Mouse (Mus musculus): ENCODE results near the gene Naxd.
"Not testable (repeated sequence)": the region's sequence is repeated elsewhere in the genome, so short reads cannot be mapped to it uniquely, and the experiment has no call there.

Naxd gene

GRCm38 (mm10) chr8:11471309-11471708, 26.0 kb upstream of the Naxd start:
- no peak for DNase-seq (ENCODE audit: low read depth, low spot score)

- DNase-seq (ENCODE audit: low read depth, low spot score), result no peak
Observed at GRCm38 (mm10) chr8:11473072-11473471, 24.2 kb upstream of the Naxd start.

GRCm38 (mm10) chr8:11475397-11475796, 21.9 kb upstream of the Naxd start:
- no peak for DNase-seq (ENCODE audit: low read depth, low spot score)

GRCm38 (mm10) chr8:11475876-11476275, 21.4 kb upstream of the Naxd start:
- no peak for DNase-seq (ENCODE audit: low read depth, low spot score)

GRCm38 (mm10) chr8:11476338-11477177, 20.7 kb upstream of the Naxd start:
- peak; percentile 45 for DNase-seq (ENCODE audit: low read depth, low spot score)

- no peak for DNase-seq (ENCODE audit: low read depth, low spot score)
Observed at GRCm38 (mm10) chr8:11477178-11477553, 20.1 kb upstream of the Naxd start.

GRCm38 (mm10) chr8:11477811-11478761, 19.2 kb upstream of the Naxd start, which contains the start of gene Rab20:
Rab20 (minus strand) TSS chr8:11478710.
- no peak for DNase-seq (ENCODE audit: low read depth, low spot score)

GRCm38 (mm10) chr8:11478807-11479527, 18.3 kb upstream of the Naxd start:
- no peak for DNase-seq (ENCODE audit: low read depth, low spot score)

- DNase-seq (ENCODE audit: low read depth, low spot score), result no peak
Observed at GRCm38 (mm10) chr8:11479591-11479990, 17.7 kb upstream of the Naxd start.

- DNase-seq (ENCODE audit: low read depth, low spot score), result no peak
Observed at GRCm38 (mm10) chr8:11481876-11482275, 15.4 kb upstream of the Naxd start.

GRCm38 (mm10) chr8:11482537-11482936, 14.8 kb upstream of the Naxd start:
- DNase-seq (ENCODE audit: low read depth, low spot score), result no peak

- peak; percentile 78 for DNase-seq (ENCODE audit: low read depth, low spot score)
Observed at GRCm38 (mm10) chr8:11486142-11486541, 11.2 kb upstream of the Naxd start.

GRCm38 (mm10) chr8:11487229-11487628, 10.1 kb upstream of the Naxd start:
- no peak for DNase-seq (ENCODE audit: low read depth, low spot score)

GRCm38 (mm10) chr8:11492340-11492739, 5.0 kb upstream of the Naxd start:
- not testable (repeated sequence) for DNase-seq (ENCODE audit: low read depth, low spot score)

- no peak for DNase-seq (ENCODE audit: low read depth, low spot score)
Observed at GRCm38 (mm10) chr8:11498281-11498680, 975 bp downstream of the Naxd start.

GRCm38 (mm10) chr8:11498786-11499485, 1.6 kb downstream of the Naxd start:
- no peak for DNase-seq (ENCODE audit: low read depth, low spot score)

- DNase-seq (ENCODE audit: low read depth, low spot score), result no peak
Observed at GRCm38 (mm10) chr8:11503476-11504232, 6.3 kb downstream of the Naxd start.

- DNase-seq (ENCODE audit: low read depth, low spot score), result no peak
Observed at GRCm38 (mm10) chr8:11506074-11506473, 8.8 kb downstream of the Naxd start.

- peak; percentile 43 for DNase-seq (ENCODE audit: low read depth, low spot score)
Observed at GRCm38 (mm10) chr8:11506802-11507201, 9.5 kb downstream of the Naxd start.

GRCm38 (mm10) chr8:11508880-11509279, 11.6 kb downstream of the Naxd start:
- no peak for DNase-seq (ENCODE audit: low read depth, low spot score)

All from brain, adult 2 months (tissue).